Mouse (Mus musculus): ENCODE data around the gene Clec4a1.

GRCm38 (mm10) chr6:122881287-122881686 lies 40.4 kb upstream of the Clec4a1 start:
- TF ChIP-seq POLR2A (IDR thresholded peaks at IDR 0.05; ENCODE audit: low read depth, low read length) = no peak
- no peak for TF ChIP-seq CTCF (IDR thresholded peaks at IDR 0.05; ENCODE audit: borderline replicate concordance, insufficient read depth, low read length)
